Mouse (Mus musculus) embryonic facial prominence, embryonic 13.5 days (tissue): Measurements from ENCODE around the gene Nyap1. TPM values are rescaled to one million over a fixed set of nuclear protein-coding genes. Genes with fewer than 3 reads are reported as not detected.

Source experiments
- ATAC-seq: fragments of 200-750 bp; cut with Nextera tagmentation; 2 replicates; pipeline ENCODE4 v1.8.0; 2017; ENCODE audit warnings: low read depth; ENCODE audit not compliant: insufficient number of reproducible peaks, insufficient read depth, low FRiP score, low TSS enrichment
- H3K27ac ChIP-seq: fragments of 300-500 bp; sonication (generic); 2 replicates; pipeline ENCODE4 v1.5.1; 2015; ENCODE audit warnings: moderate library complexity, mild to moderate bottlenecking, inconsistent platforms
- H3K27me3 ChIP-seq: fragments of 300-500 bp; sonication (generic); 2 replicates; pipeline ENCODE4 v1.6.1; 2015; ENCODE audit warnings: mild to moderate bottlenecking, inconsistent platforms
- H3K36me3 ChIP-seq: fragments of 300-500 bp; sonication (generic); 2 replicates; pipeline ENCODE4 v1.6.1; 2015; ENCODE audit warnings: mild to moderate bottlenecking, inconsistent platforms
- H3K4me1 ChIP-seq: fragments of 300-500 bp; sonication (generic); 2 replicates; pipeline ENCODE4 v1.6.1; 2015; ENCODE audit warnings: inconsistent platforms
- H3K4me2 ChIP-seq: fragments of 300-500 bp; sonication (generic); 2 replicates; pipeline ENCODE4 v1.6.1; 2015; ENCODE audit warnings: moderate library complexity, mild to moderate bottlenecking, inconsistent platforms
- H3K4me3 ChIP-seq: fragments of 300-500 bp; sonication (generic); 2 replicates; pipeline ENCODE4 v1.5.1; 2015; ENCODE audit warnings: mild to moderate bottlenecking, inconsistent platforms
- H3K9ac ChIP-seq: fragments of 300-500 bp; sonication (generic); 2 replicates; pipeline ENCODE4 v1.6.1; 2015; ENCODE audit warnings: mild to moderate bottlenecking, inconsistent platforms
- H3K9me3 ChIP-seq: fragments of 300-500 bp; sonication (generic); 2 replicates; pipeline ENCODE4 v1.6.1; 2016; ENCODE audit warnings: inconsistent platforms
- WGBS: fragments of 180-500 bp; shearing (Covaris S2); methylation state at CpG from one replicate; pipeline ENCODE4 v1.1.7; 2015; ENCODE audit warnings: mixed read lengths; 5-methylcytosine and 5-hydroxymethylcytosine counted together
- polyA plus RNA-seq: library from polyadenylated mRNA; unstranded; fragments of >200 nt; fragmentation: Nextera tagmentation; extraction: Ambion mirVana; gene quantifications from 2 replicates; pipeline ENCODE4 v1.2.1, GENCODE M21; 2015

Nyap1 gene
- polyA plus RNA-seq = 3.5 and 4.4 TPM in 2 replicates

DNA sequence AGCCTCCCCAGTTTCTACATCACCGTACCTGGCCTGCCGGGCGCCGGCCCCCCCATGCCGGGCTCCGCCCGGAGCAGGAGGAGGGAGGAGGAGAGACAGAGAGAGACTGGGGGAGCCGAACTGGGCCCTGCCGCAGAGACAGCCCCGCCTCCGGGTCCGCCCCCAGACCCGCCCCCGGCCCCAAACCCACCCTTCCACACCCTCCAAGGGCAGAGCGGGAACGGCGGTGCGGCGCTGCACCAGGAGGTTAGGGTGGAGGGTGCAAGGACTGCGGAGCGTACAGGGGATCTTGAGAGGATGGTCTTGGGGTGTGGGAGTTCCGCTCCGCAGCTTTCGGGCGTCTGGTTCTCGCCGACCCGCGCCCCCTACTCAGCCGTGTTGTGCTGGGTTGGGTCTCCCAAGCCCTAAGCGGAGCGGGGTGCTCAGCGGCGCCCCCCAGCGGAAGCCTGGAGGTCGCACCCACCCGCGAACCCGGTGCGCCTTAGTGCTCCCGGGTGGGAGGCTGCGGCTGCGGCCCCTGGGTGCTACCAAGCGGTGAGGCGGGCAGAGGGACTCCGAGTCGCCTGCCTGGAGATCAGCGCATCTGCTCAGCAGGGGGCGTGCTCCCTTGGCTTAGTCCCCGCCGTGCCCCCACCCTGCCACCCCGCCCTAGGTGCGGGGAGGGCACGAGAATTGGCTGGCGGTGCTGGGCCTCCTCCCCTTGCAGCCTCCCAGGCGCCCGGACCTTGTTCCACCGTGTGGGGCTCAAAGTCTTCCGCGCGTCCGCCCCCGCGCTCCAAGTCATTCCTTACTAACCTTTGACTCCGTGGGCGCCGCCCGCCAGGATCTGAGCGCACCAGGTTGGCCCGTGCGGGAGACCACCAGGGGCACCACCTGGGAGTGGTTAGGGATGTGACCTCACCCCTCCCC, at the start of gene Nyap1:
TSS of gene Nyap1 (minus strand) at position 585 of the 909 bp plus-strand sequence.
- H3K9me3 ChIP-seq = no peaks in the 10 kb centered on the region
- peak within 1 kb of the TSS; percentile 66 for H3K4me3 ChIP-seq
- peaks cover 19% of the 10 kb centered on the region for H3K36me3 ChIP-seq
- WGBS = under 1% methylated on average over 71 of the region's 71 CpGs
- H3K9ac ChIP-seq = peak within 1 kb of the TSS; percentile 80
- no peaks in the 10 kb centered on the region for H3K27me3 ChIP-seq
- H3K4me2 ChIP-seq = peak within 1 kb of the TSS; percentile 92
- peak; percentile 82 for ATAC-seq
- H3K4me1 ChIP-seq = peaks cover 42% of the 10 kb centered on the region
- H3K27ac ChIP-seq = peak within 1 kb of the TSS; percentile 71

DNA sequence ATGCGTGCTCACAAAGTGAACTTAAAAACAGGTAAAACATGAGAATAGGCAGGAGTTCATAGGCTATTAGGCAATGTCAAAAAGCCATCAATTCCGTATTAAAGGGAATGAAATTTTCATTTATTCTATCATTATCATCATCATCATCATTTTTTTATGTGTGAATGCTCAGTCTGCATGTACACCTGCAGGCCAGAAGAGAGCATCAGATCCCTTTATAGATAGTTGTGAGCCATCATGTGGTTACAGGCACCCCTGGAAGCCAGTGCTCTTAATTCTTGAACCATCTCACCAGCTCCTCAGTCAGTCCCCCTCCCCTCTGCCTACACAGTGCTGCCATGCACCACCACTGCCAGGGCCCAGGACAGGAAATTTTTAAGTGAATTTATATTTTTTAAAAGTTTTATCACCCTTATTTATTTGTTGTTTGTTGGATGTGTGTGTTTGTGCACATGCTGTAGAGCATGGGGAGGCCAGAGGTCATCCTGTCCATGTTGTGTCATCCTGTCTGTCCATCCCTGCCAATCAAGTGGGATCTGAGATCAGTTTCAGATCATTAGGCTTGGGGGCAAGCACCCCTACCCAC, 47.6 kb upstream of the Nyap1 start:
- ATAC-seq = no peak
- H3K4me2 ChIP-seq = no peak overlapping the region

DNA sequence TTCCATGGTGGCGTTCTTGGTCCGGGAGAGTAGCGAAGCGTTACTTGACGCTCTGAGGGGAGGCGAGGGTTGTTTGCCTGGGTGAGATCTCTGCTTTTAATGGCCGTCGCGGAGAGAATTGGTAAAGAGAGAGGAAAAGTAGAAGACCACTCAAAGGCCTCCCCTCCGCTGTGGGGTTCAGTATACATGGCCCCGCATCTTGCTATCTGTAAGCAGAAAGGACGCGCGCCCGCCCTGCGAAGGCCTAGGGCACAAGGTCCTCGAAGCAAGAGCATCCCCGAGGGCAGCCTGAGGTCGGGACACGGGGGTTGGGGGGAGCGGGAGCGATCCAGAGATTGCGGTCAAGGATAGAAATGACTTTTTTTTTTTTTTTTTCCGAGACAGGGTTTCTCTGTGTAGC, 46.8 kb upstream of the Nyap1 start:
- peak overlapping the region; percentile 40; the same call in 1 of the 2 replicates for H3K9ac ChIP-seq

More for the DNA sequence above, 47.6 kb upstream of the Nyap1 start:
- WGBS = 91% methylated on average over 2 of the region's 2 CpGs
- peaks cover 19% of the 10 kb centered on the region for H3K4me1 ChIP-seq
- no peaks in the 10 kb centered on the region for H3K27me3 ChIP-seq
- H3K27ac ChIP-seq = no peak overlapping the region
- H3K36me3 ChIP-seq = peaks cover 10% of the 10 kb centered on the region
- H3K4me3 ChIP-seq = no peak overlapping the region
- no peak overlapping the region for H3K9ac ChIP-seq
- no peaks in the 10 kb centered on the region for H3K9me3 ChIP-seq

DNA sequence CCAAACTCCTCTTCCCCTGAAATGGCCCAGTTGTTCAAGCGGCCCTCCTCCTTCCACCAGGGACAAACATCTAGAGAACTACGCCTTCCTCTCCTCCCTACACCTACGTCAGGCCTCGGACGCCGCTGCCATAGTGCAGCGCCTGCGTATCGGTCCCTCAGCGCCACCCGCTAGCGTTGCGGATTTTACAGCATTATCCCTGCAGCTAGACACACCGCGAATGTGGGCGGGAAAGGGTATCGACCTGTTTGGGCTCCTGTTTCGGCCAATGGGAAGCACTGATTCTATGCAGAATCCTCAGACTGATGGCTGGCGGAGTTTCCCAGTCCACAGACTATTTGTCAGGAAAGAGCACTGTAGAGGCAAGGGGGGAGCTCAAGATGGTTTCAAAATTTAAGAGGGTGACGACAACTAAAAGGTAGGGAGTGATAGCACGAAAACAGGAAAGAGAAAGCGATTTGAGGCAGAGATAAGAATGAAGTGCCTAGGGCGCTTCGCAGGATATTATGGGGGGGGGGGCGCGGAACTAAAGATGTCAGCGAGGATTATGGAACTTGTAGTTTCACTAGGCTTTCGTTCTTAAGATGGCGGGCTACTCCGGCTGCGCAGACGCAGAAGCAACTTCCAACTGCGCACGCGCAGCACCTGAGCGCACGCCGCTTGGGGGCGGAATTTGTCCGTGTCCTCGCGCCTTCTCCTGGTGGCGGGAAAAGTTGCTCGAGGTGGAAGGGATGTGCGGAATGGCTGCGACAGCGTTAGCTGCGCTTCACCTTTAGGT, 45.9 kb upstream of the Nyap1 start, which contains the start of the genes Mepce and Zcwpw1:
TSS of gene Mepce (minus strand) at position 505 of the 778 bp plus-strand sequence.
TSS of gene Zcwpw1 (plus strand) at position 648 of the 778 bp plus-strand sequence.
- Histone ChIP-seq H3K4me3 (peak within 1 kb of the TSS; percentile 89), H3K36me3 (peaks cover 27% of the 10 kb centered on the region), H3K4me2 (peak within 1 kb of the TSS; percentile 94), H3K27ac (peak within 1 kb of the TSS; percentile 98), H3K4me1 (peaks cover 36% of the 10 kb centered on the region), H3K9me3 (no peaks in the 10 kb centered on the region), H3K9ac (peak within 1 kb of the TSS; percentile 97), H3K27me3 (no peaks in the 10 kb centered on the region)
- under 1% methylated on average over 48 of the region's 48 CpGs for WGBS
- ATAC-seq = peak; percentile 48

More for the DNA sequence above, 46.8 kb upstream of the Nyap1 start:
- ATAC-seq = no peak
- peak overlapping the region; percentile 94 for H3K4me2 ChIP-seq
- peaks cover 27% of the 10 kb centered on the region for H3K4me1 ChIP-seq
- WGBS = 74% methylated on average over 24 of the region's 24 CpGs
- H3K27ac ChIP-seq = no peak overlapping the region
- H3K9me3 ChIP-seq = no peaks in the 10 kb centered on the region
- H3K36me3 ChIP-seq = peaks cover 19% of the 10 kb centered on the region
- H3K4me3 ChIP-seq = peak overlapping the region; percentile 89
- H3K27me3 ChIP-seq = no peaks in the 10 kb centered on the region

DNA sequence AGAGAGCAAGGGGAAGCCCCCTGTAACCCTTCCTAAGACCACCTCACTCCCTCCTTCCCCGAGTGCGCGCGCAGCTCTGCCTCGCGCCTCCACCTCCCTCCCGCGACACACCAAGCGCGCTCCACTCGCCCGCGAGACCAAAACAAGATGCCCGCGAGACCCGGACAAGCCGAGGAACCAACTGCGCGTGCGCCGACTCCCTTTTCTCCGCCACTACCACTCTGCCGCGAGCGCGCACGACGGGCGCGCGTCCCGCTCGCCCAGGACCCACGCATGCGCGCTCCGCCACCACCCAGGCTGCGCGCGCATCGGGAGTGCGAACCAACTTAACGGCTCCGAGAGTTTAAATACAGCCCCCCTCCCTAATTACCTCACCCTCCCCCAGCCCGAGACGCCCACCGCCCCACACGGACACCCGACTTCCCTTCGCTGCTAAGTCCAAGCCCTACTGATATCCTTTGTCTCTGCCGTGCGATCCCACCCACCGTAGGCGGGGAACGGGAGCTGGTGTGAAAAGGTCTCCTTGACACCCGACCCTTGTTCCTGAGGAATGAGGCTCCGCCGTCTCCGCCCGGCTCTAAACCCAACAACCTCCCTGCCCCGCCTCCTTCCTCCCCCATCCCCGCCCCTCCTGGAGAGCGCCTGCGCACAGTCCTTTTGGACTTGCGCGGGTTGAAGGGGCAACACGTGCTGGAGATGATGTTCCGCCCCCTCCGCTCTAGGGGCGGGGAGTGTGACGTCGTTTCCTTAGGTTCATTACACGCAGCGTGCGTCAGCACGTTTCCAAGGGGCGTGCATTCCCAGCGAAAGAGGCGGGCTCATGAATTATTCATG, 44.9 kb upstream of the Nyap1 start:
- Histone ChIP-seq H3K27me3 (no peaks in the 10 kb centered on the region), H3K9me3 (no peaks in the 10 kb centered on the region), H3K9ac (peak overlapping the region; percentile 97), H3K4me2 (peak overlapping the region; percentile 94), H3K4me3 (peak overlapping the region; percentile 89), H3K4me1 (peaks cover 40% of the 10 kb centered on the region), H3K27ac (peak overlapping the region; percentile 98), H3K36me3 (peaks cover 38% of the 10 kb centered on the region)
- peak; percentile 90 for ATAC-seq
- under 1% methylated on average over 77 of the region's 79 CpGs for WGBS

DNA sequence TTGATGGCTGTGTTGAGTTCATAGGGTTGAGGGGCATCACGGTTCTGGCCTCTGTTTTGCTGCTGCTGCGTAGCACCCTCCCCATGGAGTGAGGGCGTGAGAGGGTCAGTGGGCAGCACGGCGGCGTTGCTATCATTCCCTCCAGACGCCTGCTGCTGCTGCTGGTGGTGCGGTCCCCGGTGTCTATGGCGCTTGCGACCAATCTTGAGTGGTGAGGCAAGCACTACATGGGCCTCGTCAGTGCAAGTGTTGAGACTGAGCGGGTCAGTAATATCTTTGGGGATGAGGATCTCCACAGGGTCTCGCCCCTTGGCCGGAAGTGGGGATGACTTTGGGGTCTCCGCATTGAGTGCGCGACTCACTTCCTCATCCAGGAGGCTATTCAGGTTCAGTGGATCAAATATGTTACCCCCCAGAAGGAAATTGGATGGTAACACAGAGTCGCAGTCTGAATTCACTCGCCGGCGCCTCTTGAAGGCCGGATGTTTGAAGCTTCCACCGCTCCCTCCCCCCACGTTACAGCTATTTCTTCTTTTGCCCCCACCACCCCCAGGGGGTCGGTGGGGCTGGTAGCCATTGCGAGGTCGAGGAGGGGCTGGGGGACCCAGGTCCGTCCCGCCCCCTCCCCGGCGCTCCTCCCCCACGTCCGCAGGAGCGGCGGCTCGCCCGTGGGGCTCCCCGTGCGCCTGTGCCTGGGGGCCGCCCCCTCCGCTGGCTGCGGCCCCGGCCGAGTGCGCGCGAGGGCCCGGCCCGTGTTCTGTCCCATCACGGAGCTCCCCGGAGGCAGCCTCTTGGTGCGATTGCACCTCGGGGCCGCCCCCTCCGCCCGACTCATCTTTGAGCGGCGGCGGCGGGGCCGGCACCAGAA, 44.0 kb upstream of the Nyap1 start:
- WGBS = 4% methylated on average over 61 of the region's 62 CpGs
- Histone ChIP-seq H3K9ac (peak overlapping the region; percentile 97), H3K36me3 (peaks cover 47% of the 10 kb centered on the region), H3K4me2 (peak overlapping the region; percentile 94), H3K27ac (peak overlapping the region; percentile 98), H3K9me3 (no peaks in the 10 kb centered on the region), H3K4me3 (peak overlapping the region; percentile 89), H3K4me1 (peaks cover 43% of the 10 kb centered on the region), H3K27me3 (no peaks in the 10 kb centered on the region)
- ATAC-seq = no peak

DNA sequence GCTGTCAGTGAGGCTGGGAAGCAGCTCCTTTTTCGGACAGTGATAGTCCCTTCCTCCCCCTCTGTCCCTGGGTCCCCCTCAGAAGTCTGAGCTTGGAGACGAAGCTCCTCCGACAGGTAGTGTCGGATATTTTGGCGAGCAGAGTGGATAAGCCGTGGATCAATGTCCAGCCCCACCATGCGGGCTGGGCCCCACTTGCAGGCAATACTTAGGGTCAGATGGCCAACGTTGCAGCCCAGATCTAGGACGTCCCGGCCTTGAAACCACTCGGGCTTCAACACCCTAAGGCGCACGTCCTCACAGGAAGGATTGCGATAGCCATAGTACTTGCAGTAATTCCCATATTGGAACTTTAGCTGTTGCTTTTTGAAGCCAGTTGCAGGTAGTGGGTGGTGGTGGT, 43.1 kb upstream of the Nyap1 start:
- peak overlapping the region; percentile 97 for H3K9ac ChIP-seq
- 83% methylated on average over 14 of the region's 14 CpGs for WGBS
- H3K9me3 ChIP-seq = no peaks in the 10 kb centered on the region
- H3K4me1 ChIP-seq = peaks cover 52% of the 10 kb centered on the region
- no peak for ATAC-seq
- peak overlapping the region; percentile 94 for H3K4me2 ChIP-seq
- H3K4me3 ChIP-seq = peak overlapping the region; percentile 89
- peaks cover 51% of the 10 kb centered on the region for H3K36me3 ChIP-seq
- no peaks in the 10 kb centered on the region for H3K27me3 ChIP-seq
- H3K27ac ChIP-seq = no peak overlapping the region

DNA sequence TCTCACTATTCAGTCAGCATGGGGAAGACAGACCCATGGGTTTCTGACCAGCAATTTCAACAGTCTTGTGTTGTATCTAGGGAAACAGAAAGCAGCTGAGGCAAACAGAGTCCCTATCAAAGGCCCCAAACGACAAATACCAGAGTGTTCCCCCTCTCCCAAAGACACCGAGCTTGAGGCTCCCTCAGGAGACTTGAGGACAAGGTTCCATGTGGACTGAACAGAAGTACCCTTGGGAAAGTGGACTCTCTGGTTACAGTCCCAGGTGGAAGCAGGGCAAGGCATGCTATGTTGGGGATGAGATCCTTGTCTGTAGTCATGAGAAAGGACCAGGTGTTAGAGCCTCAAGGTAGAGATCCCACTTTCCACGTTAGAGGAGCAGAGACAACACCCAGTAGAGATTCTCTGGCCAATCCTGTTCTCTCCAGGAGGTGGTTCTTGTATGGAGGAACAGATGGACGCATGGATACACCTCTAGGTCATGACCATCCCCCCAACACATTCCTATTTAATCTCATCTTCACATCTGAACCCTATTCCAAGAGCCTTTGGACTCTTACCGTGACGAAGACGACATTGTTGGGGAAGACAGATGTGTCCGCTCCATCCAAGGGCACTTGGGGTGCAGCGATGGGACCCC, 42.6 kb upstream of the Nyap1 start:
- Histone ChIP-seq H3K4me3 (peak overlapping the region; percentile 89), H3K9me3 (no peaks in the 10 kb centered on the region), H3K27me3 (no peaks in the 10 kb centered on the region), H3K36me3 (peaks cover 51% of the 10 kb centered on the region), H3K4me1 (peaks cover 53% of the 10 kb centered on the region), H3K9ac (peak overlapping the region; percentile 97), H3K27ac (no peak overlapping the region), H3K4me2 (peak overlapping the region; percentile 94)
- WGBS = 71% methylated on average over 9 of the region's 9 CpGs
- ATAC-seq = no peak

DNA sequence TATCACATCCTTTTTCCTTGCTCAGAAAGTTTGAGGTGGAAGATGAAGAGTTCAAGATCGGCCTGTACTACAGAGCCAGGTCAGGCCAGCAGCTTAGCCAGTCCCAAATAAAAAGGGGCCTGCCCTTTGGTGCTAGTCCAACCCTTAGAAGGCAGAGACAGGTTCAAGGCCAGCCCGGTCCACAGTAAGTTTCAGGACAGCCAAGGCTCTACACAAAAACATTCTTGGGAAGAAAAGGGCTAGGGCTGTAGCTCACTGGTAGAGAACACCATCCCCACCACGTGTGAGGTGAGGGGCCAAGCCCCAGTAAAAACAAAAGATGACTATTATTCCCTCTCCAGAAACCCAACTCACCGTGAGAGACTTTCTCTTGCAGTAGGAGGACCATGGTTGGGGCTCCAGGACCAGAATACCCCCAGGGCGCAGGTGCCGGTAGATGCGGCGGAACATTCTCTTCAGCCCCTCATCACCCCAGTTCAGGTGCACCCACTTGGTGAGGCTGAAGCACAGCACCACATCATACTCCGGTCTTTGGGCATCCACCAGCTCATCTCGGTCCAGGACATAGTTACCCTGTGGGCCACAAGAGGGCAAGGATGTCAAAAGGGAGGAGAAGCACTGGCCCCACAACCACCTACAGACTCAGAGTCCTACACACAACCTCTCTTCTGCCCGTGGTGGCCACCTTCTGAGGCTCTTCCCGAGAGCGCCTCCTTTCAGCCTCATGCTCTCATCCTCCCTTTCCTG, 41.5 kb upstream of the Nyap1 start:
- ATAC-seq = no peak
- H3K9me3 ChIP-seq = no peaks in the 10 kb centered on the region
- H3K27ac ChIP-seq = no peak overlapping the region; the same call in 1 of the 2 replicates
- H3K4me1 ChIP-seq = peaks cover 53% of the 10 kb centered on the region
- peak overlapping the region; percentile 89 for H3K4me3 ChIP-seq
- H3K36me3 ChIP-seq = peaks cover 51% of the 10 kb centered on the region
- WGBS = 81% methylated on average over 13 of the region's 13 CpGs
- no peaks in the 10 kb centered on the region for H3K27me3 ChIP-seq
- peak overlapping the region; percentile 94 for H3K4me2 ChIP-seq
- H3K9ac ChIP-seq = peak overlapping the region; percentile 97
